Mouse (Mus musculus): ENCODE results near the gene Ksr2.
"Not testable (repeated sequence)": the region's sequence is repeated elsewhere in the genome, so short reads cannot be mapped to it uniquely, and the experiment has no call there.

Gene Ksr2

DNA sequence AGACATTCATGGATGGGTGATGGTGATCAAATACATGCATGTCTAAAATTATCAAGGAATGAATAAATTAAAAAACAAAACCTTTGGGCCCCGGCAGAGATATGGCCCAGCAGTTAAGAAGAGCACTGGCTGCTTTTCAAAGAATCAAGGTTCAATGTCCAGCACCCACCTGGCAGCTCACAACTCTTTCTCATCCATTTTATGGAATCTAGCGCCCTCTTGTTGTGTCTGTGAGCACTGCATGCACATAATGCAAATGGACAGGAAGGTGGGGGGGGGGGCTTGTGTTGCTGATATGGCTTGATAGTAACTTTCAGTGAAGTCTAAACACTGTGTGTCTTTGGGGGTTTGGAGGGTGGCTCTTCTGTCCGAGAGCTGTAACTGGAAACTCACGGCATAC lies 5.6 kb upstream of the Ksr2 start:
- peak; percentile 78 for DNase-seq (ENCODE audit: low read depth, low spot score)

DNA sequence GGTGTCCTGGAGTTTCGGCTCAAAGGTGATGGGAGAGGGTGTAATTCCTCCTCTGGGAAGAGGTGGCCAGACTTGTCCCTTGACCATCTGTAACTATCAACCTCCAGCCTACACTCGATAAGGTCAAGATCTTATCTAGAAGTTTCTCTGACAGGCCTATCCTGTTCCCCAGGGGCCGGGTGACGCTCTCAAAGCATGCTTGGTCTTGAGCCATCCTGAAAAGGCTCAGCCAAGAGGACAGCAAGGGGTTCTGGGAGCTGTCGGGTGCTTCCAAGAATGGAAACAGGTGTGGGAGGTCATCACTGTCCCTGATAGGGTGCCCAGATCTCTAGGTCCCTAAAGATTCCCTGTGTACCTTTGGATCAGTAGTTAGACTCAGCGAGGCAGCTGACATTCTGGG lies 4.4 kb upstream of the Ksr2 start:
- no peak for DNase-seq (ENCODE audit: low read depth, low spot score)

DNA sequence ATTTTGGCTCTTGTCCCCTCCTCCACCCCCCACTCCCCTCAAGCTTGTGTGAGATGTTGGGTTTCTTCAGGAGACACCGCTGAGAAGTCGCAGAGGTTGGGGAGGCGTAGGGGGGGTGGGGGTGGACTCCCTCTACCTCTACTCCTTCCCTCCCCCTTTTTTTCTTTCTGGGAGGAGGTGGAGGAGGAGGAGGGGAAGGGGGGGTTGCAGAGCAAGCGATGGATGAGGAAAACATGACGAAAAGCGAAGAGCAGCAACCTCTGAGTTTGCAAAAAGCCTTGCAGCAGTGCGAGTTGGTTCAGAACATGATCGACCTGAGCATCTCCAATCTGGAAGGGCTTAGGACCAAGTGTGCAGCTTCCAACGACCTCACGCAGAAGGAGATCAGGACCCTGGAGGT lies 811 bp downstream of the Ksr2 start:
- DNase-seq (ENCODE audit: low read depth, low spot score): no peak

DNA sequence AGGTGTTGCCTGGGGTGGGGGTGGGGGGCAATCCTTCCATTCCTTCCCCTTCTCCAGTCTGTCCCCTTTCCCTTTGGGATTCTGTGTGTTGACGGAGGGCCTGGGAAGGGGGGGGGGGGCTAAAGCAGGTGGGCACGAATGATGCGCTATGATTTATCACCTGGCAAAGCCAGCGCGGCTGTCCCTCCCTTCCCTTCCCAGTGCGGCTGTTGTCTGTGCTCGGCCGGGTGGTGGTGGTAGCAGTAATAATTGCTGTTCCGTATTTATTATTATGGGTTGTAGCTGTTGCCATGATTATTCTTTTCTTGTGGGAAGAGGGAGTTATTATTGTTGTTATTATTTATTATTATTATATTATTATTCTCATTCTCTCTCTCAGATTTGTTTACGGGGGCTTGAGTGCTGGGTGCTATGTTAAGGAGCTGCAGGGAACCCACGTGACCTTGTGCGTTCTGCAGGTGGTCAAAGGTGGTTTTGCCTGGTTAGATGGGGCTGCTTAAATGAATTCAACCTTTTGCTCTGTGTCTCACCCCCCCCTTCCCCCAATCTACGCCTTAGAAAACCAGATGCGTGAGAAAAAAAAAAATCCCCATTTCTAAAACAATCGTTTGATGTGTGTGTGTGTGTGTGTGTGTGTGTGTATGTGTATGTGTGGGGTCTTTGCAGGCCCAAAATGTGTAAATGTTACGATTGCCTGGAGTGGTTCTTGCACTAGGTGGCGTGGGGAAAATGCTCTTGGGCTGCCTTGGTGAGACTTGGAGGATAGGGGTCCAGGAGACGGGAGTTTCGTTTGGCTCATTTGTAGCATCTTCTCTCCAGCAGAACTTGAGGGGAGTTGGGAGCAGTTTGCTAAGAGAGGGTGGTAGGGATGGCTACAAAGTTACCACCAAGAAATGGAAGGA lies 1.5 kb downstream of the Ksr2 start:
- no peak for DNase-seq (ENCODE audit: low read depth, low spot score)

DNA sequence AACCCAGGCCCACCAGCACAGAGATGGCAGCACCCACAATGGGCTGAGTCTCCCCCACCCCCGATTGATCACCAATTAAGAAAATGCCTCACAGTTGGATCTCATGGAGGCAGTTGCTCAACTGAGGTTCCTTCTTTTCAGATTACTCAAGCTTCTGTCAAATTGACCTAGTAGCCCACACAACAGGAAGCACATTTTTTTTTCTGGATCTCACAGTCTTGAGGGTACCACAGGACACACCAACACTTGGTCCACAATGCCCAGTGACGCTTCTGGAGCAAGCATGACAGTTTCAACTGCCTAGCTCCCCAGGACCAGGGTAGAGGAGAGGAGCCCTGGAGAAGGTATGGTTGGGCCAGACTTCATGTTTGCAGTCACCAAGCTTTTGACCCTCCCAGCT lies 3.6 kb downstream of the Ksr2 start:
- no peak for DNase-seq (ENCODE audit: low read depth, low spot score)

DNA sequence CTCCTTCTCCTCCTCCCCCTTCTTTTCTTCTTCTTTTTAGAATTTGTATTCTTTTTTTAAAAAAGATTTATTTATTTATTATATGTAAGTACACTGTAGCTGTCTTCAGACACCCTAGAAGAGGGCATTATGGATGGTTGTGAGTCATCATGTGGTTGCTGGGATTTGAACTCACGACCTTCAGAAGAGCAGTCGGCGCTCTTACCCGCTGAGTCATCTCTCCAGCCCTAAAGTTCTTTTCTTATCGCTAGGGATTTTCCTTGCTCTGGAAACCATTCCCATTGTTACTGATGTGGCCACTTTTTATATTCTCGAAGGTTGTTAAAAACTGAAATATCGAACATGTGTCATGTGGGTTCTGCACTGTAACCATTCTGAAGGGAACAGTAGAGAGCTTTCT lies 19.7 kb downstream of the Ksr2 start:
- not testable (repeated sequence) for DNase-seq (ENCODE audit: low read depth, low spot score)

DNA sequence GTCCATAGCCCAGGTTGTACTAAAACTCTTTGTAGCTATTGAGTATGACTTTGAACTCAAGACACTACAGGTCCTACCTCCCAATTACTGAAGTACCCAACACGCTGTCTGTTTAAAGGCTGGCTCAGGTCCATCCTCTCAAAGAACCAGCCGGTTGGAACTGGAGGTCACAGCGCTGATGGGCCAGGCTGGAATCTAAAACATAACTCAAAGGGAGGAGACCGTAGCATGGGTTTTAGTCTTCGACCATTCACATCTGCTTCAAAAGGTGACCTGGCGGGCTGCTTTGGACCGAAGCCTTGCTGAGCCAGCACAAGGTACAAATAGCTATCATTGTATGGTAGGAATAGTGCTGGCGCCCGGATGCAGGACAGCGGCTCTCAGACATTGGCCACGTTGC lies 26.5 kb downstream of the Ksr2 start:
- no peak for DNase-seq (ENCODE audit: low read depth, low spot score)

DNA sequence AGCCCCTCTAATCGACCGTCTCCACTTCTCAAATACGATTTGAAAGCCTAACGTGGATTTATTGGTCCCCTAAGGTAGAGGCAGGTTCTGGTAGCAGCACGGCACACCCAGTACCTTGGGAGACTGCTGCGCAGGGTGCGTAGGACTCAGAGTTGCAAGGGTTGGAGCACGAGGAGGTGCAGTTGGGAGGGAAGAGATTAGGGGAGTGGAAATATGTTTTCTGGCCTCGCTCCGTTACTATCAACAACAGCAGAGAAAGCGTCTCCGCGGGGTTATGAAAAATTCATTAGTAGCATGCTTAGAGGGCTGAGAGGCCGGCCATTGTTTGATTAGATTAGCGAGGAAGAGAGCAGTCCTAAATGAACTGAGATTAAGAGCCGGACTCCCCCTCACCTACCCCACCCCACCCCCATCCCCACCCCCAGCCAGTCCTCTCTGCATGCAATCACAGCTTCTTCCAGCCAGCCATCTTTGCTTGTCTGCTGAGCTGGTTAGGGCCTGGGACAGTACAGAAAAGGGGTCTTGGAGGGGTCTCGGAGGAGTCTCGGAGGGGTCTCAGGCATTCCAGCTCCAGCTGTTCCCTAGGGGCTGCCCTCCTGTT lies 27.5 kb downstream of the Ksr2 start:
- no peak for DNase-seq (ENCODE audit: low read depth, low spot score)

DNA sequence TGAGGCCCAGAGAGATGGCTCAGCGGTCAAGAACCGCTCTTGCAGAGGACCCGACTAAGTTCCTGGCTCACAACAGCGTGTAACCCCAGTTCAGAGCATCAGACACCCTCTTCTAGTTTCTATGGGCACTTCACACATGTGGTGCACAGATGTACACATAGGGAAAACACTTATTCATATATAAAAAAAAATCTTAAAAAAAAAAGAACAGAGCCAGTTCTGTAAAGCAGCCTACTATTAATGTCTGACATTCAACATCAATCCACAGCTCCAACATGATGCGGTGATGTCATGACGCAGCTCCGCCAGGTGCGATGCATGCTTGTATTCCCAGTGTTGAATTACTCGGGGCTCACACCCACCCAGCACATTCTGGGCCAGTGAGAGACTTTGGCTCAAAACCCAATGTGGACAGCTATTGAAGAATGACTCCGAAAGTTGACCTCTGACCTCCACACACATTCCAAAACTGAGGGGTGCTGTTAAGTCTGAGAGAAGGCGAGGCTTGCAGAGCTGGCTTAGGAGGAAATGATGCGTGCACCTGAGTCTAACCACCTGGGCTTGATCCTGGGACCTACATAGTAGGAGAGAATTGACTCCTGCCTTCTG lies 28.5 kb downstream of the Ksr2 start:
- no peak for DNase-seq (ENCODE audit: low read depth, low spot score)

DNA sequence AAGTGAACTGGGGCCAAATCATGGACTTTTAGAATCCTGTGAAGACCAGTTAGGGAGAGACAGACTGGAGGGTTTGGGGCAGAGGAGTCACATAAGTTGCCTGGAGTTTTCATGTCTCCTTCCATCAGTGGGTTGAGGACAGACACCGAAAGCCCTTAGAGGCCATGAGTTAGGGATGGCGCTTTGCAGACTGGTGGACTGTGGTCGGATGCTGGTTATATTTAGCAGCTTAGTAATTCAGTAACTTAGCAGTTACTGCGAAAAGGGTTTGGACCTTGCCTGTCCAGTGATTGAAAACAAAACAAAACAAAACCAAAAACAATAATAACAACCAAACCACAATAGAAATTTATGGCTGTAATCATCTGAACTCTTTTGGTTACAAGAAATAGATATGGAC lies 29.3 kb downstream of the Ksr2 start:
- no peak for DNase-seq (ENCODE audit: low read depth, low spot score)

DNA sequence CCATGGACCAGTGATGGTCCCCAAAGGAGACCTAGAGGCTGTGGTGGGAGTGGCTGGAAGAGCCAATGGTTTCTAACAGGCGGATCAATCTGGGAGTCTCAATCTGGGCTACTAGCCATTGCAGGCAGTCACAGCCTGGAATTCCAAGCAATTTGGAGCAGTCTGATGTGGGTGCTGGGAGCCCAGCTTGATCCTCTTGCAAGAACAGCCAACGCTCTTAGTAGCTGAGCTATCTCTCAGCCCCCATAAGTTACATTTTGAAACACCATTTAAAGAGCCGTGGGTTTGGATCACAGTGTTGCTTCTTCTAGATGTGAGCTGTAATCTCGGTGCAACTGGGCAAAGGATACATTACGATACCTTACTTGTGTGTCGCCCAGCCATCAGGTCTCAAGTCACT lies 30.1 kb downstream of the Ksr2 start:
- DNase-seq (ENCODE audit: low read depth, low spot score): no peak

DNA sequence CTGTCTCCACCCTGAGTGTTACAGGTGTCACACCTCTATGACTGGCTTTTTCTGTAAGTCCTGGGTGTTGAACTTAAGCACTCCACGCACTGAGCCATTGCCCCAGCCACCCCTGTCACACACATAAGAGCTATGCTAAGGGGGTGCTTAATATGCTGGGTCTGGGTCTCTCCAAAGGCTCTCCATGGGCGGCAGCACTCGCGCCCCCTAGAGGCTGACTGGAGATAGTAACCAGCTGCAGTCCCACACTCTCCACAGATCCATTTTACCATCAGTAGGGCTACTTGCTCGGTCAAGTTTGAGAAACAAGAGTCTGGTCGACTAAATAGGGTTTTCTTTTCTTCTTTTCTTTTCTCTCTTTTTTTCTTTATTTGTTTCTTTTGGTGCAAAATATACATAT lies 33.9 kb downstream of the Ksr2 start:
- DNase-seq (ENCODE audit: low read depth, low spot score): peak; percentile 60

DNA sequence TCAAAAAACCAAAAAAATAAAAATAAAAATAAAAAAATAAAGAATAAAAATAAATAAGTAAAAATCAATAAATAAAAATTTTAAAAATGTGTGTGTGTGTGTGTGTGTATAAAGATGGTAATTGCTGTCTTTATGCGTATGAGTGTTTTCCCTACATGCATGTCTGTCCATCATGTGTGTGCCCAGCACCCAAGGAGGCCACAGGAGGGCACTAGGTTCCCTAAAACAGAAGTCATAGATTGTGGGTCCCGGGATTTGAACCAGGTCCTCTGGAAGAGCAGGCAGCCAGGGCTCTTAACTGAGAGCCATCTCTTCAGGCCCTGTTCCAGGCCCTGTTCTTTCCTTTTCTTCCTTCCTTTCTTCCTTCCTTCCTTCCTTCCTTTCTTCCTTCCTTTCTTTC lies 38.2 kb downstream of the Ksr2 start:
- no peak for DNase-seq (ENCODE audit: low read depth, low spot score)

DNA sequence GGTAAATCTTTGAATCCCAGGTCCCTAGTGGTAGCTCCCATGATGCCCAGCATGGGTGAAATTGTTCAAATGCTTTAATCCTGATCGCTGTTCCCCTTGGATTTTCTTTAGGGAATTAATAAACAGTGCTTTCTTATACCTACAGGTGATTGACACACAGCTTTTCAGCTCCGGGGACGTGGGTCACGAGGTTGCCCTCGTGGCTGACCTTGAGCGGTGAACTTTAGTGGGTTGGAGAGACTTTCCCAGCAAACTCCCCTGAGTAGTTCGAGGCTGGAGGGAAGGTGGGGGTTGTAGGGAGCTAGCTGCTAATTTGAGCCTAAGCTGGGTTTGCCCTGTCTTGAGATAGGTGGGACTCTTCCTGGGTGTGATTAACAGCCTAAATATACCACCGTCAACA lies 41.7 kb downstream of the Ksr2 start:
- no peak for DNase-seq (ENCODE audit: low read depth, low spot score)

DNA sequence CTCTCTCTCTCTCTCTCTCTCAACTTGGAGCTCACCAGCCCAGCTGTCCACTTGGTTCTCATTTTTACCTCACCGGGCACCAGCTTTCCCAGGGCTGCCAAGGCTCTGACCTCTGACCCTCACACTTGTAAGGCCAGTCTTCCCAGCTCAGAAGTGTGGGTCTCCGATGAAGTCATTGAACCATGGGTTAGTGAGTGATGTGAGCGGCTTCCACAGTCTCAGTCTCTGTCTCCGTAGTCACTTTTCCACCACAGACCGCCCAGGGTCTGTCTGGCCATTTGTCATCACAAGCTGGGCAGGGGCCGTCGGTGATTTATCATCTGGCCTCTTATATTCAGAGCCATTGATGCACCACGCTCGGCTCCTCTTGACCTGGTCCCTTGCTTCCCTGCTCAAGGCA lies 43.3 kb downstream of the Ksr2 start:
- DNase-seq (ENCODE audit: low read depth, low spot score): no peak

DNA sequence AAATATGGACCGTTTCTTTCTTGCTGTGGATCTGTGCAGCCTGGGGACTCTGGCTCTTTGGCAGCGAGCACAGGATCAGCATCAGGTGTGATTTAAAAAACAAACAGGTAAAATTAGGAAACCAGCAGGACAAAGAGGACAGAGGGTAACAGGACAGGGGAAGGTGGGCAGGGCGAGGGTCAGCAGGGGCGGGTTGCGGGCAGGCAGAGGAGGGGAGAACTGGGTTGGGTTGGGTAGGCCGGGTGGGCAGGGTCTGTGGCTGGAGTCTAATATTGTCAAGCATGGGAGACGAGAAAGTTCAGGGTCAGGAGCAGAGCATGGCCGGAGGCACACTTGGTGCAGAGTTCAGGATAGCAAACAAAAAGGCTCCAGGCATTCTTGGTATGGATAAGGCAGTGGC lies 43.8 kb downstream of the Ksr2 start:
- no peak for DNase-seq (ENCODE audit: low read depth, low spot score)

DNA sequence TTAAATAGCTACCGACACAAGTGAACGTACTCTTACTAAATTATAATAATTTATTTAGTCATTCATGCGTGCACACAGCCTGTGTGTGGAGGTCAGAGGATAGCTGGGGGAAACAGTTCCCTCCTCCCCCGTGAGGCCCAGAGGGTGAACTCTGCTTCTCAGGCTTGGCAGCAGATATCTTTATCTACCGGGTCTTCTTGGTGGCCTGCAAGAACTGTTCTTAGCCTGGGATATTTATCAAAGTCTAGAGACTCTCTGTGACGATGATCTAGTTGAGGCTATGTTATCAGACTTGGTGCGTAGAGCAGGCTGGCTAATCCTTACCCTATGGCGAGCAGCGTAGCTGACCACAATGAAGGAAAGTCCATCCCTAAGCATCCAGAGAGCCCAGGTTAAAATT lies 45.1 kb downstream of the Ksr2 start:
- no peak for DNase-seq (ENCODE audit: low read depth, low spot score)

DNA sequence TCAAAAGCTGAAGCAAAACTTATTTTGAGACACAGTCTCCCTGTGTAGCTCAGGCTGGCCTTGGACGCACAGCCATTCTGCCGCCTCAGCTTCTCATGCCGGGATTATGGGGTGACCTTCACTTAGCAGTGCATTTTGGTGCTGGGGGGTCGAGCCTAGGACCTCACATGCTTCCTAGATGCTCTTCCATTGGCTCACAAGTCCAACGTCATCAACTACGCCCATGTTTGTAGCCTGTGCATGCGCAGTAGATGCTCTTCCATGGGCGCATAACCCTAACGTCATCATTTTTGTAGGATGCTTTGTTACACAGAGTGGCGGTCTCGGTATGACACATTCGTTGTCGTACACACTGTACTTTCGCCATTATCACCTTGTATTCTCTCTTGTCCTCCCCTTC lies 46.5 kb downstream of the Ksr2 start:
- no peak for DNase-seq (ENCODE audit: low read depth, low spot score)

DNA sequence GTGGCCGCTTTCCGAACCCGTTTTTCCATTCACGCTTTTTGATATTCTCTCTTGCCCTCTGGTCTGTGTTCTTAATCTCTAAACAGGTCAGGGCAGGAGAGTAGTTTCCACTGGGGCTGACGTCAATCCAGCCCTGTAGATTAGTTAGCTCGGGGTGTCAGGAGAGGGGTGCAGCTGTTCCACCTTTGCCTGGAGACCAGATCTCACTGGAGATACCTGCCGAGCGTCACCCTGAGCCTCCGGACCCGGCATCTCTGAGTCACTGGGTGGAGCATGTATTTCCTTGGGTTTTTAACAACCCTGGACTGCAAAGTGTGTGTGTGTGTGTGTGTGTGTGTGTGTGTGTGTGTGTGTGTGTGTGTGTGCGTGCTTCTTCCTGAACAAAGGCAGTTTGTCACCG lies 53.3 kb downstream of the Ksr2 start:
- no peak for DNase-seq (ENCODE audit: low read depth, low spot score)

DNA sequence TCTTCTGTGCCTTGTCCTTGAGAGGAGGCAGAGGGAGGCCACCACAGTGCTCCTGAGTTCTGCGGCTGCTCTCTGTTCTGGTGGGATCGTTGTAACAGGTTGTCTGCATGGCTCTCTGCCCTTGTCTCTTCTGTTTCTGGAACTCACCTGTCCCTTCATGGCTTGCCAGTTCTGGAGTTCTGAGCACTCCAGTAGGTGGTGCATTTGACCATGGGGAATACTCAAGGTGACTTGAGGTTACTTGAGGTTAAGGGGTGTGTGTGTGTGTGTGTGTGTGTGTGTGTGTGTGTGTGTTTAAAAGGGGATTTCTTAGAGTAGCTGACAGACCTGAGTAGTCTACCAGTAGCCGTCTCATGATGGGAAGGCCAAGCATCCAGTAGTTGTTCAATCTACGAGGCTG lies 55.2 kb downstream of the Ksr2 start:
- no peak for DNase-seq (ENCODE audit: low read depth, low spot score)

DNA sequence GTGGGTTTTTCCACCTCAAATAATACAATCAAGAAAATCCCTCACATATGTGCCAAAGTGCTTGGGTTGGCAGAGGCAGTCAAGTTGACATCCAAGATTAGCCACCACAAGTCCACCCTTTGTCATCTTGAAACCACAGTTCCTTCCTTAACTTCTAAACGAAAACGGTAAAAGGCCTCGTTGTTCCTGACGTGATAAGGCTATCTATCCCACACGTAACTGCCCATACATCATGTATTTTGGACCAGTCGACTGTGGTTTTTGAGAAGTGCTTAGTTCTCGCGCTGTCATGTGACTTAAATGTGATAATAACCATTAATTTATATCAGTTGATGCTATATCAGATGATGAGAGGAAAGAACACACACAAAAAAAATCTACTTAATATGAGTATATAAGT lies 55.8 kb downstream of the Ksr2 start:
- no peak for DNase-seq (ENCODE audit: low read depth, low spot score)

DNA sequence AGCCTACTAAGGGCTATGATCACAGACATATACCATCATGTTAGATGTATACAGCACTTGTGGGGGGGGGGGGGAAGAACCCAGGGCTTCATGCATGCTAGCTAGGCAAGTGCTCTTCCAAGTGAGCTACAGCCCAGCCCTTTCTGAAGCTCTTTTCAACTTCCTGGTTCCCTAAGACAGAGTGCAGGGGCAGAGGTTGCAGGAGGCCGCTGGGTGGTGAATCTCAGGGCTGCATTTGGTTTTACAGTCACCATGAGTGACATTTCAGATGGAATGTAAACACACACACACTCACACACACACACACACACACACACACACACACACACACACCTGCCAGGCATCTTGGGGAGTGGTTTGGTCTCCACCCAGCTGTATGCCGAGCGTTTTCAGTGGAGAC lies 67.4 kb downstream of the Ksr2 start:
- DNase-seq (ENCODE audit: low read depth, low spot score): no peak

DNA sequence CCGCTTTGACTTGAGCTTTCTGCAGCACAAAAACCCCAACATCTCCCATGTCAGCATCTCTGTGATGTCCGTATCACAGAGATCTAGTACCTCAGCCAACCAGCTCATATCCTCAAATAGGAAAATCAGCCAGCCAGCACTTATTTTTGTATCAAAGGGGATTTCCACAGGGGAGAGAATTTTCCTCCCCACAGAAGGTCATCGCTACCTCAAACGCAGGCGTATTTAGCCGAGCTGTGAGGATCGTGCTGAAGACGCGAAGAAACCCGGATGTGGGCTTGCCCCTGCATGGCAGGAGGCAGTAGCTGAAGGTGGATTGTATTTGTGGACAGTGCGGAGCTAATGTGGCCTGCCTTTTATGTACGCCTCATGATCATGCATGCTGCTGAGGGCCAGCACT lies 67.8 kb downstream of the Ksr2 start:
- DNase-seq (ENCODE audit: low read depth, low spot score): no peak
